Mouse (Mus musculus) gonadal fat pad, adult 2 months (tissue): Measurements from ENCODE around the gene Hist2h2aa2. TPM values are rescaled to one million over a fixed set of nuclear protein-coding genes. Genes with fewer than 3 reads are reported as not detected.
A peak's percentile ranks its signal among the peaks of the same experiment; 100 is the strongest.
"Not testable (repeated sequence)": the region's sequence is repeated elsewhere in the genome, so short reads cannot be mapped to it uniquely, and the experiment has no call there.

Experiments used
- DNase-seq: peaks from one replicate; pipeline ENCODE4 v3.0.0-alpha.2; 2012; ENCODE audit warnings: low read depth
- polyA plus RNA-seq: library from polyadenylated mRNA; depleted of rRNA; stranded (reverse); fragments of >200 nt; gene quantifications from 2 replicates; pipeline ENCODE4 v1.2.3, GENCODE M21; 2012

Hist2h2aa2 gene
- polyA plus RNA-seq, 1 experiment = 420 TPM

DNA sequence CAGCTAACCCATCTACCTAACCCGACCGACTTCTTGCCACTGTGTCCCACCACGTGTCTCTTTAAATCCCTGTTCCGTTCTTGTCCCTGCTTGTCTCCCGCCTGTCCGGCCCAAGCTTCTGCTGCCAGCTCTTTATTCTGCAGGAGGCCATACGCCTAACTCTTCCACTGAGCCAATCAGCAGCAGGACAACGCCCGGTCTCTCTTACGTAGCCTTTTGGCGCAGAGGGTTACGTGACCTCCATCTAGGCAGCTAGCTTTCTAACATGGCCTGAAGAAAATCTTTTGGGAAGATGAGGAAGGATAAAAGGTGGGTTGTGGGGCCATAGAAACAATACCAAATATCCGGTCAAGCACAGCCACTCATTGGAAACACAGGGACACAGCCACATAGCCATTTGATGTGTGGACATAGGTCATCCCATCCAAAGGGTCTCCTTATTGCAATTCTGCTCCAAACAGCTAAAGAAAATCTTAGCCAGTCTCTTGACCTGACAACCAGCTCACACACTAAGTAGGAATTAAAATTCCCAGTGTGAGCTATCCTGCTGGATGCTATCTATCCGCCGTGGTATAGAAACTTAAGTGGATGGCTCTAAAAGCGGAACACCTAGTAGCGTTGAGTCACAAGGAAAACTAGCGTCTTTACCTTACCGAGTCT, 22.3 kb upstream of the Hist2h2aa2 start:
- peak; percentile 77 for DNase-seq

DNA sequence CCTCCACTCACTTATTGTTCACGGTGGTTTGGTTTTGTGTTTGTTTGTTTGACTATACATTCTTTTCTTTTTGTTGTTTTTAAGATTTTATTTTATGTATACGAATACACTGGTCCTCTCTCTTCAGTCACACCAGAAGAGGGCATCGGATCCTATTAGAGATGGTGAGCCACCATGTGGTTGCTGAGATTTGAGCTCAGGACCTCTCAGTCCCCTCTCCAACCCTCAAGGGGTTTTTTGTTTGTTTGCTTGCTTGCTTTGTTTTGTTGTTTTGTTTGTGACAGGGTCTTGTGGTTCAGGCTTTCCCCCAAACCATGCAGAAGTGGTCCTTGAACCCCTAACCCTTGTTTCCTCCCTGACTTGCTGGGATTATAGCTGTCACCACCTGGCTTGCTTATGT, 21.5 kb upstream of the Hist2h2aa2 start:
- no peak for DNase-seq

DNA sequence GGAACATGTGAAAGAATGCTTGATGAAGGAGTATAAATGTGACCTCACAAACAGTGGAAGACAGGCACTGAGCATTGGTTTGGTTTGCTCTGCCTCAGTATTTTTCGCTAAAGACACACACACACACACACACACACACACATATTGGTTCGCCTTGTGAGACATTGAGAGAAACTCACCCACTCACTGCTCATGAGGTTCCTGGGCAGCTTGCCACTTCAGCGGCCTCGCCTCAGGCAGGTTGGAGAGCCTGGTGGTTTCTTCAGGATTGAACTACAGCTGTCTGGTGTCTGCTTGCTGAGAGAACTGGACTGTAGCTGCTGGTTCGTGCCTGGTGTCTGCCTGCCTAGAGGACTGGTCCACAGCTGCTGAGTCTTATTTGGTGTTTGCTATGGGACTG, 20.1 kb upstream of the Hist2h2aa2 start:
- DNase-seq = no peak

DNA sequence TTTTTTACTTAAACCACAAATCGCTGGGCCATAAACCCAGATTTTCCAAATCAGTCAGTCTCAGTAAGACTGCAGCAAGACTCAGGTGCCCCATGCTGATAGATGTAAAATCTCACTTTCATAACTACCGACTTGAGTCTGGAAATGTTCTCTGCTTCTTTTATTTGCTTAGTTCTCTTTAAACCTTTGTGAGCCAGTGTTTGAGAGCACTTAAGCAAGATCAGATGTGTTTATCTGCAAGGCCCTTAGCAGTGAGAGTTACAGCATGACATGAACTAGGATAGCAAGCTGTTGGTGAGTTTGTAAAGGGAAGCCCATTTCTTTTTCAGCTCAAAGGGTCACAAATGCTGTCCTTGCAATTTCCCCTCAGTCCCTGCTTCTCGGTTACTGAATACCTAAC, 17.1 kb upstream of the Hist2h2aa2 start:
- DNase-seq = no peak

DNA sequence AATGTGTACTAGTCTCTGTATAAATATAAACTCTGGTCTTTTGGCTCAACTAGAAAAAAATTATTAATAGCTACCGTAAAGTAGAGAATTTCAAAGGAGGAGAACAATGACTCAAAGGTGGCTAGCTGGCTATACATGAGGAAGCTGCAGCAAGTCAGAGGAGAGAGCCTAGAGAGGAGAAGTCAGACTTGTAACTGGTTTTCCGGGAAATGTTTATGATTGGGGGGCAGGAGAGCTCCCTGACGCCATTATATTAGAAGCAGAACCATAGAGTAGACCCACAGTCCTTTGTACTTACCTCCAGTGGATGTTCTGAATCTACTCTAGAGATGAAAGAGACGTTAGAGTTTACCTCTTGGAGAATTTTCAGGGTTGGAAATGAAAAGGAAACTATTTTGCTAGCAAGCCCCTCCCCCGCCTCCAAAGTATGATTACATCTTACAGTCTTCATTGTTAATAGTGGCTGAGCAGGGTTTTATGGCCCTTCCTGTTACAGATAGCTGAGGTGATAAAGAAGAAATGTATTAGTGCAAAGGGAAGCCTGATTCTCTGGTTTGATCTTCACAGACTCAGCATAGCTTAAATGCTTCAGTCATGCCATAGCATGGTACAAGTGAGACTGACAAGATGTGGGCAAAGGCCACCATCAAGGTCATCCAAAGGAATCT, 16.0 kb upstream of the Hist2h2aa2 start:
- no peak for DNase-seq

DNA sequence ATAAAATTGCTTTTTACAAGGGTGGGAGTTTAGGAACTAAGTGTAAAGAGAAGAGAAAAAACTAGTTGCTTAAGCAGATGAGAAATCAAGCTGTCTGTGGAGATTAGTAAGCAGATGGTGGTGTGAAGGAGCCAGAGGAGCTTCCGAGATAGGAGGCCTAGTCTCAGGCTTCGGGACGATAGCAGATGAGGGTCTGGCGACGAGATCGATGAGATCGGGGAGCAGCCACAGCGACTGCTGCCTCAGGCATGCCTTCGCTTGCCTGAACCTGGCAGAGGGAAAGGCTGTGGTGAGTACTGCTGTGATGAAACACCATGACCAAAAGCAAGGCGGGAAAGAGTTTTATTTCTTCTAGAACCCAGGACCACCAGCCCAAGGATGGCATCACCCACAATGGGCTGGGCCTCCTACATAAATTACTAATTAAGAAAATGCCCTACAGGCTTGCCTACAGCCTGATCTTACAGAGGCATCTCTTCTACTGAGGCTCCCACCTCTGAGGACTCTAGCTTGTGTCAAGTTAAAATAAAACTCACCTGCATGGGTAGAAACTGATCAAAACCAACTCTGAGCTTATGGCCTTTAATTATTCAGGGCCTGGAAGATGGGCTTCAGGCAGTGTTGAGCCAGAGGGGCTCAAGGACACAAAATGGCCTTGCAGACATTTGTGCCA, 14.7 kb upstream of the Hist2h2aa2 start:
- no peak for DNase-seq

DNA sequence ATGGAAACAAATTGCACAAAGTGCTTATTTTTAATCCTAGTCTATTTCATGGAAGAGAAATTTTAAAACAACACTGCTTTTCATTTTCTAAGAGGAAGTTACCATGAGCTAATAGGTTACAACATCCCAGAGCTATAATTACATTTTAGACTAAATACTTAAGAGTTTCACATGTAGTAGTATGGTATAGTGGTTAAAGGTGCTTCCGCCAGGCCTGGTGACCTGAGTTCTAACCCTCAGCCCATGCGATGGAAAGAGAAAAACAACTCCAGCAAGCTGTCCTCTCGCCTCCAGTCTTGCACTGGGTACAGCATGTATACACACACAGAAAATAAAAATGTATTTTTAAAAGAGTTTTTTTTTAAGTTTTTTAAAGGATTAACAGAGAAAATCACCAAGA, 11.7 kb upstream of the Hist2h2aa2 start:
- no peak for DNase-seq

DNA sequence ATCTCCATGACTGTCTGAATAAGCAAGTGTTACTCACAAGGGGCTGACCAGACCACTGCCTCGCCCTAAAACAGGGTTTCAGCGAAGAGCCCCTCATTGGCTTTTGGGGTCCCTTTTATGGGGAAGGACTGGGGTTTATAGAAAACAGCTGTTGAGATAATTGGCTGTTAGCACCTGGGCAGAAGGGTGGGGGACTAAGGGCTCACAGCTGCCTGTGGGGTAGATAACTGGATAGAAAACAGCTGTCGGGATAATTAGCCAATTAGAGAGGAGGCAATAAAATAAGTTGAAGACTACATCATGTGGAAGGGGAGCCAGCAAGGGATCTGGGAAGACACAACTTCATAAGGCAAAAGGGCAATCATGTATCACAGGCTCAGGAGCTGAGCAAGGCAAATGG, 10.8 kb upstream of the Hist2h2aa2 start:
- DNase-seq = no peak

DNA sequence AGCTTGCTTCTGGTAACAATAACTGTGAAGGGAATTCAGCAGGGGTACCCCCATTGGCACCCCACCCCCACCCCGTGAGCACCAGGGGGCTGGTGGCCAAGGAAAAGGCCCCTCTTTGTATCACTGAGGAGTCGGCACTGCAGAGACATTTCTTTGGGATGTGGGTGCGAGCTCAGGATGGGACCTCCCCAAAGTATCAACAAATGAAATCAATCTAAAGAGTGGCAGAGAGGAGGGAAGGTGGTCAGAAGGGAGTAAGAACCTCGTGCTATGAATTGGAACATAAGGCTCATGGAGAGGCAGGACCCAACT, 8.9 kb upstream of the Hist2h2aa2 start:
- no peak for DNase-seq

DNA sequence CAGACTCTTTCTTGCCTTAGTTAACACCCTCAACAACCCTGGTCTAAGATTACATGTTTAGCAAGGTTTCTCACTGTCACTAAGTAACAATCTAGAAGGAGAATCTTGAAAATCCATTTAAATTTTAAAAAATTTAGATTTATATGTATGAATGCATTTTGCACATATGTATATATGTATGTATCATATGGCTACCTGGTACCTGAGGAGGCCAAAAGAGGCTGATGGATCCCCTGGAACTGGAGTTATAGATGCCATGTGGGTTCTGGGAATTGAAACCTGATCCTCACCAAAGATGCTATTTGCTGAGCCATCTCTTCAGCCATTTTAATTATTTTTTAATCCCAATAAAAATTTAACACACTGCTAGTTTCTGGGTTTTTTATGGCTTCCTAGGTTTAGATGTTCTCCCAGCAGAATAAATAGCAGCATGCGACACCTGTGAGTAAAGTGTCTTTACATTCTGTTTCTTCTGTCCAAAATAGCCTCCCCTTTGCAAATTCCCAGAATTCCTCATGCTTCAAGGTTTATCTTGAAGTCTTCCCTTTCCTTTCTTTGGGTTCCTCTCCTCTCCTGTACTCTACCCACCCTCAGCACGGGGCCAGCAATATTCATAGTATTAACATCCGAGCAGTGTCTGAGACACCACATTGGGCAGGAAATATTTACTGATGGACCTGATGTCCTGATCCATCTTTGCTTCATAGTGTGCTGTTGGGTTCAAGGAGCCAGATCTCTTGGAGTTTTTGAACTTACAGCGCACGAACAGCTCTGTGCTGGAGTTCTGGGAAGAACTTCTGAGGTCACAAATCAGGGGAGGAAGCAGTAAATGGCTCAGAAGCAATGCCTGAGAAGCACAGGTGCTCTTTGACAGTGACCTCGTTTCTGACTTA, 8.3 kb upstream of the Hist2h2aa2 start:
- DNase-seq = no peak

DNA sequence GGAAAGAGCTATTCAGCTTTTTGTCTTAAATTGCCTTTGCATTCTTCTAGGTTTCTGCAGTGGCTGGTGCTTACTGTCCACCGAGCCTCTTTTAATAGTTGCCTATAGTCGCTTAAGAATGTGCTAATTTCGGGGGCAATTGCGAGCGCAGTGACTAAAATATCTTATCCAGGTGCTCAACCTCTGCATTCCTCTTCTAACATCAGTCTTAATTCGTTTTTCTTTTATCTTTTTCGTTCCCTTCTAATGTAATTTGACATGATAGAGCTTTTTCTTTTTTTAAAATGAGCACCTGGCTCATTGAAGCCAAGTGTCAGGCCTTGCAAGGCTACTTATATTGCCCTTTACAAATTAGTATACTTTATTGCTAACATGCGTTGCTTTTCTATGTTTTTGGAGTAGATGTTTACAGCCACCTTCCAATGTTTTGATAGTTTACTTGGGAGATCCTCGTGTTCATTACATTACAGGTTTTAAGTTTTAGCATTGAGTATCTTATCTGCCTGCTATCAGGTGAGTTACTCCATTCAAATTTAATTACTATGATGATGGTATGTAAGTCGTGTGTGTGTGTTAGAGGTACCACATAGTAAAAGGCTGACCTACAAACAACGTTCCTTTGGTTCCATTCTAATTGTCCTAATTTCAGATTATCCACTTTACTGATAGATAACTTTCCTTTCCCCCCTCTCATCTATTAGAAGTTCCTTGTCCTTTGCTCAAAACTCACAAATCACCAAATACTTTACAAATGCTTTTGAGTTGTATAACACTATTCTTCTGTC, 7.5 kb upstream of the Hist2h2aa2 start:
- no peak for DNase-seq

DNA sequence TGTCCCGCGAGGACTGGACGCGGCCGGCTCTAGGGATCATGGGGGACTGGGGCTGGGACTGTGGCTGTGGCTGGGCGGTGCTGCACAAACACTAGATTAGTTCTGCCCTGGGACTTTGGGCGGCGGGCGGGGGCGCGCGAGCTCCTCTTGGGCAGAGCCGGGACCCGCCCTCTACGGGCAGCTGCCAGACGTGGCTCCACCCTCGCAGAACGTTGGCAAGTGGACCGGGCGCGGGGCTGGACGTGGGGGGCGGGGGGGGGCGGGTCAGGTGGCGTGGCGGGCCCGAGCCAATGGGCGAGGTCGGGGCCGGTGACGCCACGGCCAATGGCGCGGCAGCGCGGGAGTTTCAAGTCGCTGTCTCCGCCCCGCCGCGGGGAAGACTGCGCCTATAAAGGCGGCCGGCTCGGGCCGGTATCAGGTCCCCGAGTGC, 6.4 kb upstream of the Hist2h2aa2 start, which contains the start of gene Hist2h3c1:
Gene Hist2h3c1 (plus strand): TSS at position 259 of the 430 bp plus-strand sequence.
- not testable (repeated sequence) for DNase-seq

DNA sequence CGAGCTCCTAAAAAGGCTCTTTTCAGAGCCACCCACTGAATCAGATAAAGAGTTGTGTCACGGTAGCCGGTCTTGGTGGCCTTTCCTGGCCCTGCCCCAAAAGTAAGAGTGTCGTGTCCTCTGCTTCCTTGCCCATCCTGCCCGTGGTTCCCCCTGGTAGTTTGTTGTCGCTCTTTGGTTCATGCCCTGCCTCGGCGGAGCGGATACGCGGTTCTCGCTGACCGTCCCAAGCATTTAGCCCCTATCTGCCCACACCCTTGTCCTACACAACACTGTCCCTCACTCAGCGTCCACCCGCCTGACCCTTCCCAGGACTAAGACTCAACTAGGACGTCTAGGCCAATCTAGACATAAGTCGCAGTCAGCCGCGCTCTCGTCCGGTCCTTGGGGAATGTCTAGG, 5.9 kb upstream of the Hist2h2aa2 start:
- not testable (repeated sequence) for DNase-seq

DNA sequence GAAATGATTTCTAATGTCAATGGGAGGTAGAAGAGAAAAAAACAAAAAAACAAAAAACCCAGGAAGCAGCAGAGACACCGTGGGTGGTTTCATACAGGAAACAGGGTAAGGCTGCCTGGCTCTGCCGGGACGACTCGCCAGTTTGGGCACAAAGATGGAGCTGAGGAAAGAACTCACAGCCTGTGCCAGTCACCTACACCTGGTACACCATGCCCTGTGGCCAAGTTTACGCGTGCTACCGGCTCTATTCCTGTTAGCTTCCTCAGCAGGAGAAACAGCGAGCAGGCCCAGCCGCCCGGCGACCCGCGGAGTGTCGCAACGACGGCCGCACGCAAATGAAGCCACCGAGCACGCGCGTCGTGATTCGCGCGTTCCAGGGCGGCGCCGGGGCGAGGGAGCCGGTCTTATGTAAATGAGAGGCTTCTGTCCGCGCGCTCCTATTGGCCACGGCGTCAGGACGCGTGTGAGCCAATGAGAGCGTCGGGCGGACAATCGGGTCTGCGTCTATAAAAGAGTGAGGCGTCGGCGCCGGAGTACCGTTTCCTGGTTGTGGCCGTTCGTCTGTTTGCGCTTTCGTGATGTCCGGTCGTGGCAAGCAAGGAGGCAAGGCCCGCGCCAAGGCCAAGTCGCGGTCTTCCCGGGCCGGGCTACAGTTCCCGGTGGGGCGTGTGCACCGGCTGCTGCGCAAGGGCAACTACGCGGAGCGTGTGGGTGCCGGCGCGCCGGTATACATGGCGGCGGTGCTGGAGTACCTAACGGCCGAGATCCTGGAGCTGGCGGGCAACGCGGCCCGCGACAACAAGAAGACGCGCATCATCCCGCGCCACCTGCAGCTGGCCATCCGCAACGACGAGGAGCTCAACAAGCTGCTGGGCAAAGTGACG, 5.2 kb upstream of the Hist2h2aa2 start, which contains the start of gene Hist2h2aa1:
Gene Hist2h2aa1 (plus strand): TSS at position 495 of the 884 bp plus-strand sequence.
- DNase-seq = not testable (repeated sequence)

DNA sequence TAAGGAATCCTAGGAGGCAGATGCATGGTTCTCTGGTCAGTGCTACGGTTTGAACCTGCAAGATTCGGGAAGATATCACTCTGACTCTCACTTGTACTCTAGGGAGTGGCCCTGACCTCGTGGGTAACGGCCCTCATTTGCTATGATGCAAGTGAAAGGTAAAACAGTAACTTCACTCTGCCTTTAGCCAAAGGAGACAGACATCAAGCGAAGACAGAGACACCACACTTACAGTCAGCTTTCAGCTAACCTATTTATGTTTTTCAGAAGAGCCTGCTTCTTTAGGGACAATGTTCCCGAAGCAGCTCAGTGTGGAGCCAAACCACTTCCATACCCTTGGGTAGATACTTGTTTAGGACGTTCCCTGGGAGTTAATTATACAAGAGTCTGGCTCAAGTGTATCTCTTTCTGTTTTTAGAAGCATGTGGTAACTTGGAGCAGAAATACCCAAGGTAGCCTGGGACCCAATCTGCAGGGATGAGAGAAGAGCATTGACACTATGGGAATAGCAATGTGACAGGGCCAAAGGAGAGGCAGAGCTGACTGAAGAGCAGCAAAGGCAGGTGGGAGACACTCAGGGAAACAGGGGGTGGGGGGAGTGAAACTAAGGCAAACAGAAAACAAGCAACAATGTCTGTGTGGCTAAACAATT, 4.0 kb upstream of the Hist2h2aa2 start:
- DNase-seq = no peak

DNA sequence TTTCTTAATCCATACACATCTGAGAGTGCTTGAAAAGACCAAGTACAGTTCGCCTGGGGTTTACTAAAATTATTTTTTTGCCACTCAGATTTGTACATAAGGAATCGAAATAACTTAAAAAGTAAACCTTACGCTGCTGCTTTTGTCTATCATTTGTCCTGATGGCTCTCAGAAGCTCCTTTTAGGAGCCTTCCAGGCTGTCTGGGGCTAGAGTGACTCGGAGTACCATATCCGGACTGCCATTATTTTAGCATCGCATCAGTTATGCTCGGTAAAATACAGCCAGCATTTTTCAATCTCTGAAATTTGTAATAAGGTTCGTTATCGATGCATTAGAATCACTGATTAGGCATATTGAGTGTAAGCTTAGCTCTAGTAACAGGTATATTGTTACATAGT, 722 bp upstream of the Hist2h2aa2 start:
- DNase-seq = no peak

DNA sequence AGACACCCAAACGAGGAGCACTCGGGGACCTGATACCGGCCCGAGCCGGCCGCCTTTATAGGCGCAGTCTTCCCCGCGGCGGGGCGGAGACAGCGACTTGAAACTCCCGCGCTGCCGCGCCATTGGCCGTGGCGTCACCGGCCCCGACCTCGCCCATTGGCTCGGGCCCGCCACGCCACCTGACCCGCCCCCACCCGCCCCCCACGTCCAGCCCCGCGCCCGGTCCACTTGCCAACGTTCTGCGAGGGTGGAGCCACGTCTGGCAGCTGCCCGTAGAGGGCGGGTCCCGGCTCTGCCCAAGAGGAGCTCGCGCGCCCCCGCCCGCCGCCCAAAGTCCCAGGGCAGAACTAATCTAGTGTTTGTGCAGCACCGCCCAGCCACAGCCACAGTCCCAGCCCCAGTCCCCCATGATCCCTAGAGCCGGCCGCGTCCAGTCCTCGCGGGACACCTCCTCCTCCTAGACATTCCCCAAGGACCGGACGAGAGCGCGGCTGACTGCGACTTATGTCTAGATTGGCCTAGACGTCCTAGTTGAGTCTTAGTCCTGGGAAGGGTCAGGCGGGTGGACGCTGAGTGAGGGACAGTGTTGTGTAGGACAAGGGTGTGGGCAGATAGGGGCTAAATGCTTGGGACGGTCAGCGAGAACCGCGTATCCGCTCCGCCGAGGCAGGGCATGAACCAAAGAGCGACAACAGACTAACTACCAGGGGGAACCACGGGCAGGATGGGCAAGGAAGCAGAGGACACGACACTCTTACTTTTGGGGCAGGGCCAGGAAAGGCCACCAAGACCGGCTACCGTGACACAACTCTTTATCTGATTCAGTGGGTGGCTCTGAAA, 902 bp downstream of the Hist2h2aa2 start, which contains the start of gene Hist2h3c2:
Gene Hist2h3c2 (minus strand): TSS at position 174 of the 840 bp plus-strand sequence.
- DNase-seq = not testable (repeated sequence)

DNA sequence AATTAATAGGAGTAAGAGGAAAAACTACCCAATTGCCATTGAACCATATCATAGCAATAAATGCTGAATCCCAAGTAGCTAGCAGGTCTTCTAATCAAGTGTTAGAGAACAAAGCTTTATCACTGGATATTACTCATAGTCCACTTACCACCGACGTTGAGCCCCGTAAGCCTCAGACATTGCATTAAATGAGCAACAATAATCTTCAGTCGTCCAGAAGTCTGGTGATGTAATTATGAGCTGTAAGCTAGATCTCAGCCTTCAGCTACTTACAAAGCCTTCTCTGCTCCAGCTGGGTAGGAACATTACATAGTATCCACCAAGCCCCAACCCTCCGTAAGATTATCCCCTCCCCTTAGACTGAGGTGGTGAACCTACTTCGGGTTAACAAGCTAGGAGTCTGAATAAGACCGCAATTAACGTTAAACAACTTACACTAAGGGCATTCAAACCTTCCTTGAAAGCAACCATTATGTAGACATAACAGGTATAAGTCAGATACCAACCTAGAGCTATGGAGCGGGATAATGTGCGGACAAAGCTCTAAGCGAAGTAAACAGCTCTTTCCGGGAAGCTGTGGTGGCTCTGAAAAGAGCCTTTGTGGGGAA, 2.1 kb downstream of the Hist2h2aa2 start:
- no peak for DNase-seq
